Mouse (Mus musculus): Measurements from ENCODE around the gene Dapp1.

DNA sequence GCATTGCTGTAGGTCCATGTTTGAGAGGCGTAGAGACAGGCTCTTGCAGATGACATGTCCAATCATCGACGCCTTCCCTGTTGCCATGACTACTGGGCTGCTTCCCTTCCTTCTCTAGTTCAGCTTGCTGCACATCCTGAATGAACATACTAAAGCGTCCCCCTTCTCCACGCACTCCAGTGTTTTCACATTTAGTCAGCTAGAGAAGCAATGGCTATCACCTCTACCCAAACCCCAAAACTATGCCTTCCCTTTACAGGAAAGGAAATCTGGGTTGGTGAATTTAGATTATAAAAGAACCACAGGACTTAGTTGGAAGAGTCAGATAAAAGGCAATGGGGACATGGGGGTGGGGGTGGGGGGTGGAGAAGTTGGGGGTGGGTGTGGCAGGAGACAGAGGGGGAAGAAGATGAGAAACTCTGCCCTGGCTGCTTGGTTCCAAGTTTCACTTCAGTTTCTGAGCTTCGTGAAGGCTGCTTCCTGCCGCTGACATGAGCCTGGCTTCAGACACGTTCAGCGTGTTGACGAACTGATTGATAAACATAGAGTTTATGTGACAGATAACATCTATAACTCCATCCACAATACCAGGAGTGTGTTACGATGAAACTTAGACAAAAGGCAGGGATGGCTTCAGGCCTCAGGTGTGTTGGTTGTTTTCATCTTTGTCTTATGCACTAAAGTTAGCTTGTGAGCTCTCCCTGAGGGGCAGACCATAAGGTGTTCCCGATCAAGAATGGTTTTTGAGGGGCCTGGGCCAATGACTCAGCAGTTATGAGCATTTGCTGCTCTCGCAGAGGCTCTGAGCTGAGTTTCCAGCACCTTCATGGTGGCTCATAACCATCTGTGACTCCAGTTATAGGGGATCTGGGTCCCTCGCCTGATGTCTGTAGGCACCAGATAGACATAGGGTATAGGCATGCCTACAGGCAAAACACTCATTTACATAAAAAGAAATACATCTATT, 28.1 kb downstream of the Dapp1 start:
- TF ChIP-seq EP300 (IDR thresholded peaks at IDR 0.05; ENCODE audit: insufficient read depth, low read depth, low read length): no peak
- TF ChIP-seq CTCF (IDR thresholded peaks at IDR 0.05; ENCODE audit: low read depth, low read length): no peak

Measured in ES-Bruce4 (cell line).